Mouse (Mus musculus): ENCODE data around the gene Ankrd13d. TPM values are rescaled to one million over a fixed set of nuclear protein-coding genes. Genes with fewer than 3 reads are reported as not detected.

The Ankrd13d gene
- total and polyA plus RNA-seq, 3 experiments = 3.8 to 55.1 (median 13.2) TPM

DNA sequence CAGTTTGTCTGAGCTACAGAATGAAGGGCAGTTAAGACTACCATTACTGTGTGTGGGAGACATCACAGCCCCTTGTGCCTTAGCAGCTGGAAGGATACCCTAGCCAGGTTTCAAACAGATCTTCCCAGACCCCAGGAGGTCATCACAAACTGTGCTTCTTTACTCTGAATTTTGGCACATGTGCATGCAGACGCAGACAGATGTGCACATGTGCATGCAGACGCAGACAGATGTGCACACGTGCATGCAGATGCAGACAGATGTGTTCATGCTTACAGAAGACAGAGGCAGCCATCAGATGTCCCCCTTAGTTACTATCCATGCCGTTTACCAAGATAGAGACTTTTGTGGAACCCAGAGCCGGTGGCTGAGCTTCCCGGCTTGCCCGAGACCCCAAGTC lies 16.2 kb upstream of the Ankrd13d start (continued):
- TF ChIP-seq POLR2AphosphoS2 (IDR thresholded peaks at IDR 0.05; ENCODE audit: low read depth, low read length) = no peak; the same call in 1 of the 2 replicates
- no peak for TF ChIP-seq NELFE (IDR thresholded peaks at IDR 0.05; ENCODE audit: low read depth, low read length)

DNA sequence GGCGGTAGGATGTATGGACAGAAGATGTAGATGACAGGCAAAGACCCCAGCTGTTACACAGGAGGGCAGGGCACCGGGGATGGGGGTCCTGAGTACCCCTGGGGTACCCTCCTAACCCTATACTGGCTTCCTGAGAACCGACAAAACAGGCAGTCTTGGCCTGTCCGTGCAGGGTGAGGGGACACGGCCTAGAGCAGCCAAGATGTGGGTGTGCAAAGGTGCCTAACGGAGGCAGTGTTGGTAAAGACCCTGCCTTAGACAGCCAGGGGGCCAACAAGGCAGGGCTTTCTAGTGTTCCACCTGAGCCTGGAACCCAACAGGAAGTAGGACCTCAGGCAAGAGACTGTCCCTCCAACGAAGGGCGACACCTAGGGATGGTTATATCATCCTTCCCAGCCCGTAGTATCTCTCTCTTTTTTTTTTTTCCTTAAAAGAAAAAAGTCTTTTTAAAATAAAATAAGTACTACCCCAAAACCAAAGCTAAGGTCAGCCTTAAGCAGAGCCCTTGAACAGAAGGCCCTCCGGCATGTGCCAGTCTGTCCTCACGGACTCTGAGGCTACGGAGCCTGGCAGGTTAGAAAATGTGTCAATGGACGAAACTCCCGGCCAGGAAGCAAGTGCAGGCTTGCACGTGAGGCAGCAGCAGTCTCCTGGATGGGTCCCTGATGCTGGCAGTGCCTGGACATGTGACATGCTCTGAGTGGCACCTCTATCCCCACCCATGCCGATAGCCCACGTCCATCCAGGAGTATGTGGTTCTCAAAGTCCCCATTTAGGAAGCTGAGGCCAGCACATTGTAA lies 15.6 kb upstream of the Ankrd13d start:
- Histone ChIP-seq H3K9ac (ENCODE audit: insufficient read depth, low read depth) (peak overlapping the region; percentile 18), H3K4me2 (ENCODE audit: insufficient read depth, low read depth, poor library complexity, severe bottlenecking) (peak overlapping the region; percentile 92), H3K9me3 (replicated peaks; ENCODE audit: low read length) (no peaks in the 10 kb centered on the region), H3K79me2 (replicated peaks; ENCODE audit: control insufficient read depth, extremely low read depth, insufficient read depth, poor library complexity, severe bottlenecking) (peaks cover 97% of the 10 kb centered on the region), H3K27ac (ENCODE audit: insufficient read depth, low read depth) (peak overlapping the region; percentile 97), H3K4me3 (replicated peaks in 1 of 3; ENCODE audit: low read depth in 2 of 3, low read length in 2 of 3, poor library complexity in 1 of 3) (peak overlapping the region; percentile 21 to 28 (median 27)), H3K27me3 (replicated peaks) (no peaks in the 10 kb centered on the region), H3K4me1 (ENCODE audit: control insufficient read depth in 1 of 2, insufficient read depth in 2 of 2) (peaks cover 59 to 95% of the 10 kb centered on the region in 2 experiments), H3K36me3 (replicated peaks in 1 of 2; ENCODE audit: control insufficient read depth in 1 of 2, insufficient read depth in 1 of 2, low read length in 1 of 2) (peaks cover 31 to 70% of the 10 kb centered on the region in 2 experiments)
- DNase-seq (ENCODE audit: extremely low read depth) = no peak
- in situ Hi-C loops (cut with MboI; ENCODE audit: low pct_ligation_motif_present, low pct_unique_long_range_greater_than_20kb, low sequenced_read_pairs) = no loop called here
- TF ChIP-seq RAD21 (IDR thresholded peaks at IDR 0.05; ENCODE audit: low read depth, low read length) (peak; percentile 23), MYC (IDR thresholded peaks at IDR 0.05; ENCODE audit: low read depth, low read length) (peak; percentile 36), E2F4 (IDR thresholded peaks at IDR 0.05; ENCODE audit: insufficient replicate concordance, low read depth, low read length) (no peak), MEF2A (IDR thresholded peaks at IDR 0.05; ENCODE audit: borderline replicate concordance, low read depth, low read length) (no peak), CHD2 (IDR thresholded peaks at IDR 0.05; ENCODE audit: low read length) (no peak), POLR2AphosphoS2 (IDR thresholded peaks at IDR 0.05; ENCODE audit: low read depth, low read length) (no peak), ELF1 (IDR thresholded peaks at IDR 0.05; ENCODE audit: low read depth, low read length) (peak; percentile 73), NRF1 (IDR thresholded peaks at IDR 0.05; ENCODE audit: low read depth, low read length) (no peak), ZNF384 (IDR thresholded peaks at IDR 0.05; ENCODE audit: low read depth, low read length) (peak; percentile 79), MAFK (IDR thresholded peaks at IDR 0.05; ENCODE audit: insufficient replicate concordance, low read length) (no peak), EP300 (IDR thresholded peaks at IDR 0.05; ENCODE audit: low read length) (no peak), PAX5 (IDR thresholded peaks at IDR 0.05; ENCODE audit: low read length) (no peak), NELFE (IDR thresholded peaks at IDR 0.05; ENCODE audit: low read depth, low read length) (no peak), RCOR1 (conservative IDR thresholded peaks at IDR 0.05; ENCODE audit: low read depth, low read length) (no peak), CTCF (conservative IDR thresholded peaks at IDR 0.05 in 1 of 2, IDR thresholded peaks at IDR 0.05 in 1 of 2; ENCODE audit: low read depth in 2 of 2, low read length in 2 of 2) (peak; percentile 9 to 57; a peak in 2 of 4 replicates), ZC3H11A (IDR thresholded peaks at IDR 0.05; ENCODE audit: low read depth, low read length) (no peak), POLR2A (IDR thresholded peaks at IDR 0.05; ENCODE audit: low read depth, low read length) (peak; percentile 14; the same call in 1 of the 2 replicates), SIN3A (IDR thresholded peaks at IDR 0.05; ENCODE audit: low read length) (peak; percentile 48), HCFC1 (IDR thresholded peaks at IDR 0.05; ENCODE audit: low read depth, low read length) (no peak), CHD1 (IDR thresholded peaks at IDR 0.05; ENCODE audit: low read depth, low read length) (no peak; the same call in 1 of the 2 replicates), USF1 (IDR thresholded peaks at IDR 0.05; ENCODE audit: low read depth, low read length) (no peak), SMC3 (IDR thresholded peaks at IDR 0.05; ENCODE audit: low read depth, low read length) (no peak; the same call in 1 of the 2 replicates), ZMIZ1 (IDR thresholded peaks at IDR 0.05; ENCODE audit: low read depth, low read length) (no peak), BHLHE40 (IDR thresholded peaks at IDR 0.05; ENCODE audit: low read depth, low read length) (peak; percentile 72), IRF4 (IDR thresholded peaks at IDR 0.05; ENCODE audit: low read depth, low read length) (no peak), JUN (IDR thresholded peaks at IDR 0.05; ENCODE audit: insufficient read depth, low read depth, low read length) (no peak), ETS1 (conservative IDR thresholded peaks at IDR 0.05; ENCODE audit: low read depth, low read length) (no peak; the same call in 1 of the 2 replicates)
- dilution Hi-C loops (cut with MboI; ENCODE audit: extremely low pct_ligation_motif_present, extremely low pct_unique_long_range_greater_than_20kb, low sequenced_read_pairs) = no loop called here
